Mouse (Mus musculus): ENCODE measurements at regions not wholly inside any gene's neighbourhood (a gene's known extent, or its start where the extent isn't known, plus 50 kb on each side); places are given as distances from the start of the nearest gene placed in this dataset.

DNA sequence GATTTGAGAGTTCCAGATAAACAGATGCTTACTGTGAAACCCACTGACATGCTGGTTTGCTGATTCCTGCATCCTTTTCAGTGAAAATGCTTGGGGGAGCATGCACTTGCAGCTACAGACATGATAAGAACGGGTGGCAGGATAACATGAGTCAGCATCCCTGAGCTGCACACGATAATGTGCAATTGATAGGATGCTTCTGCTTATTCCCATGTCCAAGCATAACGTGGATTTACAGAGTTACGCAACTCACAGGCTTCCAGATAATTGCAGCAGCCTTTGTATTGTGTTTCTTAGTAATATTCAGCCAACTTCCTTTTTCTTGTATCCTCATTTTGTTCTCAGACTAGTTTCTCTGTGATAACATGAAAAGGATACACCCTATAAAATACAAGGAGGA, 245.7 kb downstream of the Flrt2 start:
- DNase-seq (ENCODE audit: low spot score) = no peak

DNA sequence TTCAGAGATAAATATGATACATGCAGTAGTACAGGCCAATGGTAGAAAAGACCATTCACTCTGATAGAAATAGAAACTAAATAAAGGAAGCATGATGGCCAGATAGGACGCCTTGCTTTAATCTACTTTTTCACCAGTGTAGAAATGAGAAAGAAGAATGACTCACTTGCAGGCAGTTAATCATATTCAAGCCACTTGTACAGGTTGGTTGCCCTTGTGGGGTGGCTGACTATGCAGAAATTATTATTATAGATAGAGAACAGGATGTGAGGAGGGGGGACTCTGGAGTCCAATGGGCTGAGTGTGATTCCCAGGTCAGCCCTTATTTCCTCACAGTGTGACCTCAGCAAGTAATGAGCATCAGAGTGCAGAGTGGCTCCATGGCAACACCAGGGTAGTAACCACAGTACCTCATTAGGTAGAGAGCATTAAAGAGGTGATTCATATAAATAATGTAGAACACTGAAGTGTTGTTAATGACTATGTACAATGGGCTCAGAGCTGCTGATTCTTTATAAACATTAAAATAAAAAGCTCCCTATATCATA, 248.5 kb downstream of the Flrt2 start:
- no peak for DNase-seq (ENCODE audit: low spot score)

- DNase-seq (ENCODE audit: low spot score) = peak; percentile 63
These were observed 267.9 kb downstream of the Flrt2 start for GRCm38 (mm10) chr12:95959786-95960504.

GRCm38 (mm10) chr12:95960505-95960871, 268.5 kb downstream of the Flrt2 start:
- DNase-seq (ENCODE audit: low spot score) = peak; percentile 74

- no peak for DNase-seq (ENCODE audit: low spot score)
These were observed 270.8 kb downstream of the Flrt2 start for GRCm38 (mm10) chr12:95962817-95963216.

- DNase-seq (ENCODE audit: low spot score) = no peak
These were observed 296.8 kb downstream of the Flrt2 start for GRCm38 (mm10) chr12:95988669-95989288.

GRCm38 (mm10) chr12:95994963-95995362, 302.9 kb downstream of the Flrt2 start:
- DNase-seq (ENCODE audit: low spot score) = no peak

DNA sequence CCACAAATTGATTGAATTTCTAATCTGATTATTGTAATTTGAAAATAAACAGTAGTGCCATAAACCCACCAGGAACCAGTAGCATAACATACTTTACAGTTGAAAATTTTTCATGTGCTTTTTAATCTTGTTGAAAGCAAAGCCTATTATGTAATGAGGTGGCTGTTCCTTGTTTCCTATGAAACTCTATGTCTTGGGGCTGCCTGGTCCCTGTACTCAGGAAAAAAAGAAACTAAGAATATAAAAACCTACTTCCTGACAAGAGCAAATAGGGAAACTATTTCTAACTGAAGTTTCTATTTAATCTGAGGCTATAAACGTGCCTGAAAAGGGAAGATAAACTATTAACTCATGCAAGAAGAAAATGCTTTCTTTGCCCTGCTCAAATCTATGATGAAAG, 338.2 kb downstream of the Flrt2 start:
- no peak for DNase-seq (ENCODE audit: low spot score)

DNA sequence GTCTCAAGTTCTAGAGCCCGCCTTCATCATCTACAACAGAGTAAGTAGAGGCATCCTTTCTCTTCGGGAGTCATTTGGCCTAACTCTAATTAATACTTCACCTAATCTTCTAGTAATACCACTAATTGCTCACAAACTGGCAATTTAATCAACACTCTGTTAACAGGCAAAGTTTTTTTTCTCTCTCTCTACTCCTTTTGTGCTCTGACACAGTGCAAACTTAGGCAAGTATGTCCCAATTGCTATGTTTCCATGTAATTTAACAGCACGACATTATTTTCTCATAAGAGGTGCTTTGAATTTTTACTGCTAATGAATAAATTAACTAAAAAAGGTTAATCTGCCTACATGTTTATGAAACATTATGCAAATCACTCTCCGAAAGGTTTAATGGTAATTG, 383.3 kb downstream of the Flrt2 start:
- DNase-seq (ENCODE audit: low spot score) = no peak

DNA sequence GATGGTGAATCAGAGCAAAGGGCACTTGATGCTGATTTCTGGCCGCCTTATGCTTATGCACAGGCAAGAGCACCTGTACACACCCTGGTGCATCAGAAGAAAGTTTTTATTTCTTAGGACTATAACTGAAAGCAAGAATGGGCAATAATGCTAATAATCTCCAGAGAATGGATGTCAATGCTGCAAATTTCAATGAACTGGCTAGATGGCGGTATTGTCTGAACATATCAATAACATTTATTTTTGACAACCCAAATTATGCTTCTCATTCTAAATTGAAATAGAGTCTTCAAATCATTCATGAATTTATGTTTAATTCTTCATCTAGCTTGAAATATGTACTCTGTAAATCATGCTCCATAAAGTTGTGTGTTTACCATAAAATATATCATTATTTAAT, 399.0 kb downstream of the Flrt2 start:
- no peak for DNase-seq (ENCODE audit: low spot score)

DNA sequence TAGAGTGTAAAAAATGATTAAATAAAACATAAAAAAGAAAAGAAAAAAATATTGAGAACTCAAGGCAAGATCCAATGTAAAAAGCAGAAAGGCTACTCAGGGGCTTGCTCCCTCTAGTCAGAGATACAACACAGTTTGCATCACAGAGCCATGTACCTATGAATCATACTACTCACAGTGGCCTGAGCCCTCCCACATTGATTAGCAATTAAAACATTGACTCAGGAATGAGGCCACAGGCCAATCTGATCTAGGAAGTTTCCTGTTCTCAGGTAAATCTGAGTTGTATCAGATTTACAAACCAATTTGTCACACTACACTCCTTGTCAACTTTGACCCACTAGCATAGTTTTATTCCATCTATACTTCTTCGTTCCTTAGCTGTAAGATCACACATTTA, 414.2 kb downstream of the Flrt2 start:
- no peak for DNase-seq (ENCODE audit: low spot score)

DNA sequence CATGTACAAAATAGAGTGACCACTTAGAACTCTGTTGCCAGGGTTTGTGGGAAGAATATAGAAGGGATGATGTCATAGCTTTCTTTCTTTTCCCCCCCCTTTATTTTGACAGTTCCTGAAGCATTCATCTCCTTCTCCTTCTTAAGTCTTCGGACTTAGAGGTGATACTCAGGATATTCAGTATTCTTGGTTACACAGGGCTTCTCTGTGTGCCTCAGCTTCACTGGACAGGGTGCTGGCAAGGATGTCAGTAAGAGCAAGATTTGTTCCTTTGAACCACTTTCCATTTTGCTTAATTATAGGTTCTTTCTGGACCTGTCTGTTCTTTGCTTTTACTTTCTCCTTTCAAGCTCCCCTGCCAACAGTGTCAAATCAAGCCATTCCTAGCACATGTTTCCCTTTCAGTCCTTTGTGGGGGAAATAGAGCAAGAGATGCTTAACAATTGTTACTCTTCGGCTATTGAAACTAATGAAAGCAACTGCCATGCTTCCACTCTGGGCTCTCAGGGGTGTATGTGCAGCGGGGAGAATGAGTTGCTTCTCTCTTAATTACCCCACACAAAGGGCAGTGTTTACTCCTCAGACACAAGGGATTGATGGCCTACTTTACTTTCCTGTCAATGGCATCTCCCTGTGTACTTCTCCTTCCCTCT, 422.8 kb downstream of the Flrt2 start:
- peak; percentile 58 for DNase-seq (ENCODE audit: low spot score)

- no peak for DNase-seq (ENCODE audit: low spot score)
These were observed 425.5 kb downstream of the Flrt2 start for GRCm38 (mm10) chr12:96117553-96117952.

GRCm38 (mm10) chr12:96124156-96124931, 432.3 kb downstream of the Flrt2 start:
- no peak for DNase-seq (ENCODE audit: low spot score)

DNA sequence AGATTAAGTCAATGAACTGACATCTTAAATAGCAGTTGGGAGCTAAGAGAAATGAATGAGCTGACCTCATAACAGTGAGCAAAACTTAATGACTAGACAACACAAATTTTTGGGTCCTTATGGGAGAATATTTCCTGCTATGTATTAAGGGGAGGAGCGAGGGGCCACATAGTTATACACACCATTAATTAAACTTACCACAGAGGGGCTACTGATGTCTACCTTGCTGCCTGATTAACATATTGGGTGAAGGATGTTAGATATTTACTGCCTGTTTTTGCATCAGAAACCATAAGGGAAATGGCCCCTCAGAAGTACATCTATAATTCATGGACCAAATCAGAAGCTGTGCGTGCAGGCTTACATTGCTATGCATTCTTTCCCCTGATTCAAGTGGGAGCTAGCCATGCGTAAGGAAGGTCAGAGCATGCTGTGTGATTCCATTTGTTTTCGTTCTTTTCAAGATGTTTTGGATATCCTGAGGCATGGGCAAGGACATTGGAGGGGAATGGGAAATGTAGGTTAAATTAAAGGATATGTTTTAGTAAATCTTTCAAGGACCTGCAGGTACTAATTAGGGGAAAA, 437.9 kb downstream of the Flrt2 start:
- DNase-seq (ENCODE audit: low spot score) = peak; percentile 64

DNA sequence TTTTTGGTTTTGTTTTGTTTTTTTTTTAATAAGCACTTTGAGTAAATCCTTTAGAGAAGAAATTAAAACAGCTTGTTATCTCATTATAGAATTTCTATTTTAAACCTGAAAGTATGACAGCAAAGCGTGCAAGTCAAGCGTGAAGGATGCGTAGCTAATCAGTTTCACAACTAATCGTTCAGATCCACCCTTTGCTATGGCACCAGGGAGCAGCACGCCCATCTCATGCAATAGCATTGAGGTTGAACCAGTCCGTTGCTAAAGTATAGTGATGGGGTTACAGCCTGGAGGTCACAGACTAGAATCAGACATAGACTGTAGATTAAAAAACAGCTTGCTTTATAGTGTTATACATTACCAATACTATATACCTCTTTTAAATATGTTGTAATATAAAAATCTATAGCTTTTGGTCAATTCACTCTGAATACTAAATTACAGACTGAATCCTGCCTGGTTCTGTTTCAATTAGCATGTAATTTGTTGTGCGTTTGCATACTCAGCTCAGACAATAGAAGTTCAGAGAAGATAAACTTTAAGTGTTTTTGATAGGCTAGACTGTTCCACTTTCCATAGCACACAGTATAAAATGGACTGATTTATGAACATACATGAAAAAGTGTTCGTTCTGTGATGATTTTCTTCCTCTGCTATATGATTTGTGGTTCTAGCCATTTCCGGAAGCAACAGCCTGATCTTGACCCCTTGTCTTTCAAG, 438.9 kb downstream of the Flrt2 start:
- no peak for DNase-seq (ENCODE audit: low spot score)

- DNase-seq (ENCODE audit: low spot score) = no peak
These were observed 442.1 kb downstream of the Flrt2 start for GRCm38 (mm10) chr12:96134136-96134535.

DNA sequence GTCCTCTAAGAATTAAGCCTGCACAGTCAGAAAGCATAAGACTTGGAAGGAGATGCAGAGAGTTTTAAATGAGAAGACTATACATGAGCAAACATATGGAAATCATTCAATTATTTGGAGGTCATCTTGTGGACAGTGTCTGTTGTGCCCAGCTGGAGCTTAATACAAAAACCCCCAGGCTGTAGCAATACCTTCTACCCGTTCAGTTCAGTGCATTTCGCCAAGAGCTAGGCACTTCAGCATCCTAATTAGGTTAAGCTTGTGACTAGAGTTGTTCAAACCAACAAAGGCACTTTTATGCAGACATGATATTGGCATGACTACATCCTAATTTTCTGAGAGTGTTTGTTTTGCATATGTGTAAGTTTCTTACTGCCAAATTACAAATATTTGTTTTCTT, 449.7 kb downstream of the Flrt2 start:
- no peak for DNase-seq (ENCODE audit: low spot score)

DNA sequence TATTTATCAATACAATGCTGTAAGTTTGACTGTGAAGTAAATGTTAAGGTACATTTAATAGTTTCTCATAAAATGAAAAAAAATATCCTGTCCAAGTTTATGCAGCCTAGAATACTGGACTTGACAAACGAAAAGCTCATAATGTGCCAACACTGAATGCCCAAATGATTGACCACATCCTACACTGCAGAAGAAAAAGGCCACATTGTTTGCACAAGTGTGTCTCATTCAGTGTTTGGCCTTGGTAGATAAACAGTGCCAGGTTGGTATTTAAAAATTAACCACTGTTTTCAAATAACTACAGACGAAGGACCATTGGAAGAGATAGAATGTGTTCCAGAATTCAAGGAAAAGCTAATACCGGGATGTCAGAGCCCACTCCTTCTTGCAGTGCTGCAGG, 462.1 kb downstream of the Flrt2 start:
- DNase-seq (ENCODE audit: low spot score) = no peak

- no peak for DNase-seq (ENCODE audit: low spot score)
These were observed 475.5 kb downstream of the Flrt2 start for GRCm38 (mm10) chr12:96167551-96167950.

- no peak for DNase-seq (ENCODE audit: low spot score)
These were observed 506.9 kb downstream of the Flrt2 start for GRCm38 (mm10) chr12:96198928-96199327.

Data from retina, embryonic 14.5 days (tissue).